Mouse (Mus musculus): Measurements from ENCODE around the gene Tgfa. TPM values are rescaled to one million over a fixed set of nuclear protein-coding genes. Genes with fewer than 3 reads are reported as not detected.

Gene Tgfa
- polyA plus RNA-seq, 1 experiment from 2014 or later = 4.5 TPM

- WGBS = 73% methylated on average over 5 of the region's 5 CpGs
- ATAC-seq (ENCODE audit: insufficient number of reproducible peaks, insufficient read depth, low FRiP score, low read depth) = no peak
- Histone ChIP-seq H3K9ac (ENCODE audit: low read length) (no peak overlapping the region), H3K27me3 (ENCODE audit: control insufficient read depth, insufficient read depth, low read length) (no peaks in the 10 kb centered on the region), H3K27ac (replicated peaks in 1 of 2; ENCODE audit: control insufficient read depth in 1 of 2, insufficient read depth in 1 of 2, low read depth in 2 of 2, low read length in 2 of 2) (no peak overlapping the region), H3K9me3 (ENCODE audit: control insufficient read depth, low read length) (no peaks in the 10 kb centered on the region), H3K4me2 (ENCODE audit: low read length) (no peak overlapping the region), H3K4me1 (ENCODE audit: control insufficient read depth in 2 of 2, insufficient read depth in 2 of 2, low read length in 2 of 2) (peaks cover 0 to 5% of the 10 kb centered on the region in 2 experiments; a peak in 1 of 4 replicates), H3K4me3 (ENCODE audit: control insufficient read depth in 1 of 2, insufficient read depth in 1 of 2, low read depth in 1 of 2, low read length in 2 of 2) (no peak overlapping the region), H3K36me3 (ENCODE audit: control insufficient read depth, insufficient read depth, low read length) (no peaks in the 10 kb centered on the region)
Observed at GRCm38 (mm10) chr6:86176236-86176635, 18.8 kb upstream of the Tgfa start.

- H3K36me3 ChIP-seq (ENCODE audit: control insufficient read depth, insufficient read depth, low read length) = no peaks in the 10 kb centered on the region
Observed at GRCm38 (mm10) chr6:86176721-86177120, 18.3 kb upstream of the Tgfa start.

GRCm38 (mm10) chr6:86177331-86177982, 17.6 kb upstream of the Tgfa start:
- WGBS = 87% methylated on average over 9 of the region's 9 CpGs
- peaks cover 0 to 5% of the 10 kb centered on the region in 2 experiments; a peak in 1 of 4 replicates for H3K4me1 ChIP-seq (ENCODE audit: control insufficient read depth in 2 of 2, insufficient read depth in 2 of 2, low read length in 2 of 2)
- no peak for ATAC-seq (ENCODE audit: insufficient number of reproducible peaks, insufficient read depth, low FRiP score, low read depth)
- no peaks in the 10 kb centered on the region for H3K36me3 ChIP-seq (ENCODE audit: control insufficient read depth, insufficient read depth, low read length)
- no peak overlapping the region for H3K27ac ChIP-seq (replicated peaks in 1 of 2; ENCODE audit: control insufficient read depth in 1 of 2, insufficient read depth in 1 of 2, low read depth in 2 of 2, low read length in 2 of 2)
- no peaks in the 10 kb centered on the region for H3K27me3 ChIP-seq (ENCODE audit: control insufficient read depth, insufficient read depth, low read length)
- H3K4me3 ChIP-seq (ENCODE audit: control insufficient read depth in 1 of 2, insufficient read depth in 1 of 2, low read depth in 1 of 2, low read length in 2 of 2) = no peak overlapping the region
- H3K9ac ChIP-seq (ENCODE audit: low read length) = no peak overlapping the region
- no peak overlapping the region for H3K4me2 ChIP-seq (ENCODE audit: low read length)
- H3K9me3 ChIP-seq (ENCODE audit: control insufficient read depth, low read length) = no peaks in the 10 kb centered on the region

More at GRCm38 (mm10) chr6:86176721-86177120, 18.3 kb upstream of the Tgfa start:
- Histone ChIP-seq H3K27me3 (ENCODE audit: control insufficient read depth, insufficient read depth, low read length) (no peaks in the 10 kb centered on the region), H3K4me1 (ENCODE audit: control insufficient read depth in 2 of 2, insufficient read depth in 2 of 2, low read length in 2 of 2) (peaks cover 0 to 5% of the 10 kb centered on the region in 2 experiments; a peak in 1 of 4 replicates), H3K4me3 (ENCODE audit: control insufficient read depth in 1 of 2, insufficient read depth in 1 of 2, low read depth in 1 of 2, low read length in 2 of 2) (no peak overlapping the region), H3K9me3 (ENCODE audit: control insufficient read depth, low read length) (no peaks in the 10 kb centered on the region), H3K9ac (ENCODE audit: low read length) (no peak overlapping the region), H3K27ac (replicated peaks in 1 of 2; ENCODE audit: control insufficient read depth in 1 of 2, insufficient read depth in 1 of 2, low read depth in 2 of 2, low read length in 2 of 2) (no peak overlapping the region), H3K4me2 (ENCODE audit: low read length) (no peak overlapping the region)
- no peak for ATAC-seq (ENCODE audit: insufficient number of reproducible peaks, insufficient read depth, low FRiP score, low read depth)
- WGBS = 61% methylated on average over 6 of the region's 6 CpGs

GRCm38 (mm10) chr6:86180617-86181016, 14.4 kb upstream of the Tgfa start:
- H3K9me3 ChIP-seq (ENCODE audit: control insufficient read depth, low read length) = no peaks in the 10 kb centered on the region
- H3K4me2 ChIP-seq (ENCODE audit: low read length) = no peak overlapping the region
- no peaks in the 10 kb centered on the region for H3K36me3 ChIP-seq (ENCODE audit: control insufficient read depth, insufficient read depth, low read length)
- peaks cover 0 to 5% of the 10 kb centered on the region in 2 experiments; a peak in 1 of 4 replicates for H3K4me1 ChIP-seq (ENCODE audit: control insufficient read depth in 2 of 2, insufficient read depth in 2 of 2, low read length in 2 of 2)
- no peak for ATAC-seq (ENCODE audit: insufficient number of reproducible peaks, insufficient read depth, low FRiP score, low read depth)
- WGBS = 13% methylated on average over 2 of the region's 2 CpGs
- H3K4me3 ChIP-seq (ENCODE audit: control insufficient read depth in 1 of 2, insufficient read depth in 1 of 2, low read depth in 1 of 2, low read length in 2 of 2) = no peak overlapping the region
- no peak overlapping the region for H3K27ac ChIP-seq (replicated peaks in 1 of 2; ENCODE audit: control insufficient read depth in 1 of 2, insufficient read depth in 1 of 2, low read depth in 2 of 2, low read length in 2 of 2)
- no peak overlapping the region for H3K9ac ChIP-seq (ENCODE audit: low read length)
- no peaks in the 10 kb centered on the region for H3K27me3 ChIP-seq (ENCODE audit: control insufficient read depth, insufficient read depth, low read length)

GRCm38 (mm10) chr6:86182016-86182415, 13.0 kb upstream of the Tgfa start:
- Histone ChIP-seq H3K9me3 (ENCODE audit: control insufficient read depth, low read length) (no peaks in the 10 kb centered on the region), H3K27me3 (ENCODE audit: control insufficient read depth, insufficient read depth, low read length) (no peaks in the 10 kb centered on the region), H3K4me3 (ENCODE audit: control insufficient read depth in 1 of 2, insufficient read depth in 1 of 2, low read depth in 1 of 2, low read length in 2 of 2) (no peak overlapping the region), H3K4me1 (ENCODE audit: control insufficient read depth in 2 of 2, insufficient read depth in 2 of 2, low read length in 2 of 2) (peaks cover 0 to 5% of the 10 kb centered on the region in 2 experiments; a peak in 1 of 4 replicates), H3K9ac (ENCODE audit: low read length) (no peak overlapping the region), H3K36me3 (ENCODE audit: control insufficient read depth, insufficient read depth, low read length) (no peaks in the 10 kb centered on the region), H3K4me2 (ENCODE audit: low read length) (no peak overlapping the region), H3K27ac (replicated peaks in 1 of 2; ENCODE audit: control insufficient read depth in 1 of 2, insufficient read depth in 1 of 2, low read depth in 2 of 2, low read length in 2 of 2) (no peak overlapping the region)
- 87% methylated on average over 9 of the region's 9 CpGs for WGBS
- ATAC-seq (ENCODE audit: insufficient number of reproducible peaks, insufficient read depth, low FRiP score, low read depth) = no peak

GRCm38 (mm10) chr6:86182626-86183025, 12.4 kb upstream of the Tgfa start:
- H3K27ac ChIP-seq (replicated peaks in 1 of 2; ENCODE audit: control insufficient read depth in 1 of 2, insufficient read depth in 1 of 2, low read depth in 2 of 2, low read length in 2 of 2) = no peak overlapping the region
- WGBS = 78% methylated on average over 5 of the region's 5 CpGs

GRCm38 (mm10) chr6:86186106-86186955, 8.7 kb upstream of the Tgfa start:
- Histone ChIP-seq H3K4me2 (ENCODE audit: low read length) (no peak overlapping the region), H3K9me3 (ENCODE audit: control insufficient read depth, low read length) (no peaks in the 10 kb centered on the region), H3K9ac (ENCODE audit: low read length) (no peak overlapping the region), H3K27me3 (ENCODE audit: control insufficient read depth, insufficient read depth, low read length) (no peaks in the 10 kb centered on the region), H3K4me1 (ENCODE audit: control insufficient read depth in 2 of 2, insufficient read depth in 2 of 2, low read length in 2 of 2) (no peaks in the 10 kb centered on the region), H3K27ac (replicated peaks in 1 of 2; ENCODE audit: control insufficient read depth in 1 of 2, insufficient read depth in 1 of 2, low read depth in 2 of 2, low read length in 2 of 2) (no peak overlapping the region), H3K4me3 (ENCODE audit: control insufficient read depth in 1 of 2, insufficient read depth in 1 of 2, low read depth in 1 of 2, low read length in 2 of 2) (no peak overlapping the region), H3K36me3 (ENCODE audit: control insufficient read depth, insufficient read depth, low read length) (no peaks in the 10 kb centered on the region)
- WGBS = 62% methylated on average over 14 of the region's 14 CpGs
- no peak for ATAC-seq (ENCODE audit: insufficient number of reproducible peaks, insufficient read depth, low FRiP score, low read depth)

More at GRCm38 (mm10) chr6:86182626-86183025, 12.4 kb upstream of the Tgfa start:
- H3K4me2 ChIP-seq (ENCODE audit: low read length) = no peak overlapping the region
- no peak overlapping the region for H3K4me3 ChIP-seq (ENCODE audit: control insufficient read depth in 1 of 2, insufficient read depth in 1 of 2, low read depth in 1 of 2, low read length in 2 of 2)
- peaks cover 0 to 5% of the 10 kb centered on the region in 2 experiments; a peak in 1 of 4 replicates for H3K4me1 ChIP-seq (ENCODE audit: control insufficient read depth in 2 of 2, insufficient read depth in 2 of 2, low read length in 2 of 2)
- H3K9me3 ChIP-seq (ENCODE audit: control insufficient read depth, low read length) = no peaks in the 10 kb centered on the region
- no peaks in the 10 kb centered on the region for H3K36me3 ChIP-seq (ENCODE audit: control insufficient read depth, insufficient read depth, low read length)
- no peaks in the 10 kb centered on the region for H3K27me3 ChIP-seq (ENCODE audit: control insufficient read depth, insufficient read depth, low read length)
- H3K9ac ChIP-seq (ENCODE audit: low read length) = no peak overlapping the region
- no peak for ATAC-seq (ENCODE audit: insufficient number of reproducible peaks, insufficient read depth, low FRiP score, low read depth)
